In genomic region chr10:5423984-5424383, GRCm38 (mm10) we compare ENCODE assay signal across 24 mouse cellular contexts.
DNase-seq lines count a peak whose midpoint lies in the region; ATAC-seq and TF ChIP-seq lines count a peak whose summit lies in the region.
"Had no signal": no experiment of that assay in that cellular context is flagged by ENCODE, and none has a peak within 500 bp of the region (broad histone marks: within the 10 kb centered on the region; RNA-seq: fewer than 3 reads in every experiment).

No protein-coding gene starts in this region.

- H3K4me1 ChIP-seq in forebrain, embryonic 15.5 days: no peaks in the 10 kb centered on the region
- no peaks in the 10 kb centered on the region for H3K4me1 ChIP-seq in forebrain, embryonic 11.5 days (replicated peaks; ENCODE audit: control insufficient read depth, insufficient read depth, low read length)
- no peaks in the 10 kb centered on the region for H3K4me1 ChIP-seq in CH12.LX (ENCODE audit: control insufficient read depth in 1 of 2, insufficient read depth in 2 of 2)
- H3K4me1 ChIP-seq: heart, embryonic 15.5 days; limb, embryonic 10.5 days; midbrain, embryonic 10.5 days had no signal

- no peaks in the 10 kb centered on the region for H3K36me3 ChIP-seq in forebrain, embryonic 15.5 days
- no peaks in the 10 kb centered on the region for H3K36me3 ChIP-seq in forebrain, embryonic 11.5 days (ENCODE audit: control insufficient read depth, insufficient read depth, low read length)
- H3K36me3 ChIP-seq in CH12.LX (replicated peaks in 1 of 2; ENCODE audit: control insufficient read depth in 1 of 2, insufficient read depth in 1 of 2, low read length in 1 of 2): no peaks in the 10 kb centered on the region
- H3K36me3 ChIP-seq: heart, embryonic 15.5 days; limb, embryonic 10.5 days; midbrain, embryonic 10.5 days had no signal

- H3K27me3 ChIP-seq in forebrain, embryonic 15.5 days: no peaks in the 10 kb centered on the region
- H3K27me3 ChIP-seq in forebrain, embryonic 11.5 days (ENCODE audit: control insufficient read depth, insufficient read depth, low read length): no peaks in the 10 kb centered on the region
- no peaks in the 10 kb centered on the region for H3K27me3 ChIP-seq in CH12.LX (replicated peaks)
- H3K27me3 ChIP-seq: heart, embryonic 15.5 days had no signal

- TF ChIP-seq RAD21 in CH12.LX (IDR thresholded peaks at IDR 0.05; ENCODE audit: low read depth, low read length): no peak

- H3K79me2 ChIP-seq in CH12.LX (replicated peaks; ENCODE audit: control insufficient read depth, extremely low read depth, insufficient read depth, poor library complexity, severe bottlenecking): no peaks in the 10 kb centered on the region

- 47% methylated on average over 4 of the region's 4 CpGs for WGBS in forebrain, embryonic 15.5 days
- WGBS in forebrain, embryonic 11.5 days: 83% methylated on average over 4 of the region's 4 CpGs

- ATAC-seq in forebrain, embryonic 15.5 days (replicated peaks): 0 out of 2 replicates have a peak, but pooled peaks have one; percentile 29
- no peak for ATAC-seq in forebrain, embryonic 11.5 days (replicated peaks; ENCODE audit: low FRiP score)
- ATAC-seq: Patski had no signal

- H3K9me3 ChIP-seq in forebrain, embryonic 15.5 days: no peaks in the 10 kb centered on the region
- no peaks in the 10 kb centered on the region for H3K9me3 ChIP-seq in forebrain, embryonic 11.5 days (ENCODE audit: control insufficient read depth, low read length)
- no peaks in the 10 kb centered on the region for H3K9me3 ChIP-seq in CH12.LX (replicated peaks; ENCODE audit: low read length)
- H3K9me3 ChIP-seq: heart, embryonic 15.5 days; limb, embryonic 10.5 days; midbrain, embryonic 10.5 days had no signal

- no peak overlapping the region for H3K9ac ChIP-seq in forebrain, embryonic 15.5 days (replicated peaks)
- H3K9ac ChIP-seq in forebrain, embryonic 11.5 days (ENCODE audit: low read length): no peak overlapping the region
- H3K9ac ChIP-seq in CH12.LX (ENCODE audit: insufficient read depth, low read depth): no peak overlapping the region
- H3K9ac ChIP-seq: heart, embryonic 15.5 days had no signal

- no peak overlapping the region for H3K4me3 ChIP-seq in forebrain, embryonic 15.5 days
- H3K4me3 ChIP-seq in forebrain, embryonic 11.5 days (ENCODE audit: low read depth, low read length): no peak overlapping the region
- no peak overlapping the region for H3K4me3 ChIP-seq in CH12.LX (replicated peaks in 1 of 3; ENCODE audit: low read depth in 2 of 3, low read length in 2 of 3, poor library complexity in 1 of 3)
- H3K4me3 ChIP-seq: heart, embryonic 15.5 days; limb, embryonic 10.5 days; midbrain, embryonic 10.5 days had no signal

- no peak overlapping the region for H3K27ac ChIP-seq in forebrain, embryonic 15.5 days (replicated peaks)
- no peak overlapping the region for H3K27ac ChIP-seq in forebrain, embryonic 11.5 days (ENCODE audit: low read depth, low read length)
- H3K27ac ChIP-seq in CH12.LX (ENCODE audit: insufficient read depth, low read depth): no peak overlapping the region
- H3K27ac ChIP-seq: heart, embryonic 15.5 days; limb, embryonic 10.5 days; midbrain, embryonic 10.5 days had no signal

- H3K4me2 ChIP-seq in forebrain, embryonic 15.5 days (replicated peaks): no peak overlapping the region
- H3K4me2 ChIP-seq in forebrain, embryonic 11.5 days (ENCODE audit: low read depth, low read length, severe bottlenecking): no peak overlapping the region
- peak overlapping the region; percentile 2; the same call in 1 of the 2 replicates for H3K4me2 ChIP-seq in CH12.LX (ENCODE audit: insufficient read depth, low read depth, poor library complexity, severe bottlenecking)
- H3K4me2 ChIP-seq: heart, embryonic 15.5 days; liver, embryonic 11.5 days had no signal

- intact Hi-C loops in left cerebral cortex, postnatal 25 days (cut with DNase I): no loop called here

- no peak for DNase-seq in forebrain, embryonic 11.5 days (ENCODE audit: low spot score)
- peak; percentile 11 to 15 for DNase-seq in layer of hippocampus, postnatal 10 days (ENCODE audit: low spot score in 2 of 2)
- no peak for DNase-seq in layer of hippocampus, postnatal 25 days (ENCODE audit: extremely low spot score in 1 of 2, low spot score in 1 of 2)
- DNase-seq in CH12.LX (ENCODE audit: extremely low read depth): no peak
- DNase-seq in adipocyte (ENCODE audit: low spot score): peak; percentile 29
- DNase-seq in kidney, postnatal 4 days: no peak
- no peak for DNase-seq in left cerebral cortex, postnatal 25 days (ENCODE audit: low spot score in 2 of 2)
- DNase-seq: adrenal gland, postnatal 10 days; cerebellum, adult 9-10 months; embryo, embryonic 11 days; gastrocnemius, postnatal 36 days; heart, postnatal 4 days; kidney, adult 18-20 months; kidney, postnatal 10 days; lung, adult 2 months; lung, postnatal 36 days; right cerebral cortex, postnatal 25 days; thymus, postnatal 4 days had no signal

- dilution Hi-C loops in CH12.LX (cut with MboI; ENCODE audit: extremely low pct_ligation_motif_present, extremely low pct_unique_long_range_greater_than_20kb, low sequenced_read_pairs): no loop called here

- TF ChIP-seq EP300 in CH12.LX (IDR thresholded peaks at IDR 0.05; ENCODE audit: low read length): no peak

- in situ Hi-C loops in CH12.LX (cut with MboI; ENCODE audit: low pct_ligation_motif_present, low pct_unique_long_range_greater_than_20kb, low sequenced_read_pairs): no loop called here

- TF ChIP-seq POLR2A in CH12.LX (IDR thresholded peaks at IDR 0.05; ENCODE audit: low read depth, low read length): no peak

- no peak for TF ChIP-seq CTCF in CH12.LX (conservative IDR thresholded peaks at IDR 0.05 in 1 of 2, IDR thresholded peaks at IDR 0.05 in 1 of 2; ENCODE audit: low read depth in 2 of 2, low read length in 2 of 2)

TF ChIP-seq in CH12.LX, 34 proteins besides CTCF, POLR2A, EP300 and RAD21:
- TF ChIP-seq MYC (IDR thresholded peaks at IDR 0.05; ENCODE audit: low read depth, low read length): no peak
- TF ChIP-seq ZNF384 (IDR thresholded peaks at IDR 0.05; ENCODE audit: low read depth, low read length): no peak
- TF ChIP-seq ELF1 (IDR thresholded peaks at IDR 0.05; ENCODE audit: low read depth, low read length): no peak
- no peak for TF ChIP-seq JUND (conservative IDR thresholded peaks at IDR 0.05; ENCODE audit: low read depth, low read length)
- TF ChIP-seq MAZ (IDR thresholded peaks at IDR 0.05; ENCODE audit: low read depth, low read length): no peak
- no peak for TF ChIP-seq ZC3H11A (IDR thresholded peaks at IDR 0.05; ENCODE audit: low read depth, low read length)
- no peak for TF ChIP-seq IRF4 (IDR thresholded peaks at IDR 0.05; ENCODE audit: low read depth, low read length)
- TF ChIP-seq NRF1 (IDR thresholded peaks at IDR 0.05; ENCODE audit: low read depth, low read length): no peak
- TF ChIP-seq MXI1 (IDR thresholded peaks at IDR 0.05; ENCODE audit: low read depth, low read length): no peak
- no peak for TF ChIP-seq UBTF (IDR thresholded peaks at IDR 0.05; ENCODE audit: low read depth, low read length)
- TF ChIP-seq E2F4 (IDR thresholded peaks at IDR 0.05; ENCODE audit: insufficient replicate concordance, low read depth, low read length): no peak

Comparison
In these comparisons a context has a peak if more than half of its experiments do, and no peak if none do; other contexts are left out.
1. DNase-seq: peak in layer of hippocampus, postnatal 10 days (2 of 2) and adipocyte (single experiment); none in forebrain, embryonic 11.5 days (single experiment), layer of hippocampus, postnatal 25 days (0 of 2), CH12.LX (single experiment), kidney, postnatal 4 days (0 of 2) and left cerebral cortex, postnatal 25 days (0 of 2).